Mouse (Mus musculus): ENCODE results near the gene Neurod2.

The Neurod2 gene

GRCm38 (mm10) chr11:98329081-98329959 is at the start of gene Neurod2:
Neurod2 (minus strand) TSS chr11:98329648.
- DNase-seq (ENCODE audit: low spot score in 2 of 2), result no peak

GRCm38 (mm10) chr11:98377787-98378186 is 48.3 kb upstream of the Neurod2 start:
- DNase-seq (ENCODE audit: low spot score in 2 of 2), result peak; percentile 82 to 84

GRCm38 (mm10) chr11:98376756-98377155 is 47.3 kb upstream of the Neurod2 start:
- DNase-seq (ENCODE audit: low spot score in 2 of 2), result no peak

- DNase-seq (ENCODE audit: low spot score in 2 of 2), result peak; percentile 62 to 71
Measured at GRCm38 (mm10) chr11:98374266-98374665, 44.8 kb upstream of the Neurod2 start.

GRCm38 (mm10) chr11:98373244-98373643 is 43.8 kb upstream of the Neurod2 start:
- no peak for DNase-seq (ENCODE audit: low spot score in 2 of 2)

- peak in 1 of 2 experiments; percentile 55 for DNase-seq (ENCODE audit: low spot score in 2 of 2)
Measured at GRCm38 (mm10) chr11:98372406-98372805, 43.0 kb upstream of the Neurod2 start.

- DNase-seq (ENCODE audit: low spot score in 2 of 2), result no peak
Measured at GRCm38 (mm10) chr11:98371556-98372240, 42.2 kb upstream of the Neurod2 start.

GRCm38 (mm10) chr11:98370588-98370987 is 41.1 kb upstream of the Neurod2 start:
- no peak for DNase-seq (ENCODE audit: low spot score in 2 of 2)

- no peak for DNase-seq (ENCODE audit: low spot score in 2 of 2)
Measured at GRCm38 (mm10) chr11:98369337-98369736, 39.9 kb upstream of the Neurod2 start.

GRCm38 (mm10) chr11:98367863-98368186 is 38.4 kb upstream of the Neurod2 start:
- DNase-seq (ENCODE audit: low spot score in 2 of 2), result no peak

- no peak for DNase-seq (ENCODE audit: low spot score in 2 of 2)
Measured at GRCm38 (mm10) chr11:98367171-98367862, 37.9 kb upstream of the Neurod2 start.

GRCm38 (mm10) chr11:98366290-98366689 is 36.8 kb upstream of the Neurod2 start:
- DNase-seq (ENCODE audit: low spot score in 2 of 2), result no peak

GRCm38 (mm10) chr11:98364410-98364809 is 35.0 kb upstream of the Neurod2 start:
- DNase-seq (ENCODE audit: low spot score in 2 of 2), result no peak

GRCm38 (mm10) chr11:98363817-98364216 is 34.4 kb upstream of the Neurod2 start:
- DNase-seq (ENCODE audit: low spot score in 2 of 2), result no peak

- no peak for DNase-seq (ENCODE audit: low spot score in 2 of 2)
Measured at GRCm38 (mm10) chr11:98360866-98361521, 31.5 kb upstream of the Neurod2 start.

- peak; percentile 82 to 89 for DNase-seq (ENCODE audit: low spot score in 2 of 2)
Measured at GRCm38 (mm10) chr11:98358161-98359083, 29.0 kb upstream of the Neurod2 start, which contains the start of gene Stard3. Stard3 (plus strand) TSS chr11:98358368.

GRCm38 (mm10) chr11:98357396-98358160 is 28.1 kb upstream of the Neurod2 start:
- DNase-seq (ENCODE audit: low spot score in 2 of 2), result peak; percentile 42

GRCm38 (mm10) chr11:98356625-98357394 is 27.4 kb upstream of the Neurod2 start:
- no peak for DNase-seq (ENCODE audit: low spot score in 2 of 2)

- DNase-seq (ENCODE audit: low spot score in 2 of 2), result peak; percentile 47 to 58
Measured at GRCm38 (mm10) chr11:98355732-98356299, 26.4 kb upstream of the Neurod2 start.
